Mouse (Mus musculus): ENCODE data around the gene Fnbp1. TPM values are rescaled to one million over a fixed set of nuclear protein-coding genes. Genes with fewer than 3 reads are reported as not detected.
"Not testable (repeated sequence)": the region's sequence is repeated elsewhere in the genome, so short reads cannot be mapped to it uniquely, and the experiment has no call there.

Gene Fnbp1
- 53.0 and 66.5 TPM in 2 replicates for total RNA-seq (2021)
- long read RNA-seq, experiment 1, full-length matches to known transcripts, result 4 of 11 reads
- long read RNA-seq, experiment 1, partial matches to known transcripts, result 0 of 11 reads
- long read RNA-seq, experiment 1, other reads (novel, unspliced or antisense), result 7 of 11 reads
- long read RNA-seq, experiment 2, full-length matches to known transcripts, result 2 of 10 reads
- long read RNA-seq, experiment 2, partial matches to known transcripts, result 3 of 10 reads
- long read RNA-seq, experiment 2, other reads (novel, unspliced or antisense), result 5 of 10 reads

- peak; percentile 93 for DNase-seq
These were observed at the start of gene Fnbp1 for GRCm38 (mm10) chr2:31141867-31142454. Fnbp1 (minus strand) TSS chr2:31142008.

DNA sequence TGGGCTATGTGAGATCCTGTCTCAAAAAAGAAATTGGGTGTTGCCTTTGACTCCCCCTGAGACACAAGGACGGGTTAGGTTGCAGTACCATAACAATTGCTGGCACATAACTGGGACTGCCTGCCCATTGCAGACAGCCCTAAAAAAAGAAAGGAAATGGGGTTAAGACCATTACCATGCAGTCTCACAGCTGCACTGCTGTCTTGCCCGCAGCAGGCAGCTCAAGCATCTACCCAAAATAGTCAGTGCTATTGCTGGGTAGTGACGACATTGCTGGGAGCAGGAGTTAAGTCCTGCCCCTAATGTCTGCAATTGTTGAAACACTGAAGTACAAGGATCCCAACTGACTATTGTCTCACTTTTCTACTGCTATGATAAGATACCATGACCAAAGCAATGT, 47.8 kb upstream of the Fnbp1 start:
- no peak for DNase-seq

DNA sequence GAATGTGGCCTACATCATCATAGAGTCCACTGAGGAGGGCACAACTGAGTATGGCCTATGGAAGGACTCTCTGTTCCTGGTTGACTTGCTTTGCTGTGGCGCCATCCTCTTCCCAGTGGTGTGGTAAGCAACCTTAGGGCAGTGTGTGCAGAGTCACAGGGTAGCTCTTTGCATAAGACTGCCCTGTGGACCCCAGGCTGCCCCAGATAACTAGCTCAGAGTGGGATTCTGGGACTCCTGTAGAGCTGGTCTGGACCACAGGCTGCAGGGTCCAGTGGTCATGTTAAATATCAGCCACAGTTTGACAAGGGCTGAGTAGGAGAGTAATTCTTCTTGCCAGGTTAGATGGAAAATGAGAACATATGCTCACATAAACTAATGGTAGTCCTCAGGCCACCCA, 46.9 kb upstream of the Fnbp1 start:
- no peak for DNase-seq

- DNase-seq, result peak; percentile 33
These were observed 42.0 kb upstream of the Fnbp1 start for GRCm38 (mm10) chr2:31183830-31184229.

- DNase-seq, result no peak
These were observed 41.0 kb upstream of the Fnbp1 start for GRCm38 (mm10) chr2:31182786-31183330.

- DNase-seq, result peak; percentile 59
These were observed 38.3 kb upstream of the Fnbp1 start for GRCm38 (mm10) chr2:31180081-31180551.

DNA sequence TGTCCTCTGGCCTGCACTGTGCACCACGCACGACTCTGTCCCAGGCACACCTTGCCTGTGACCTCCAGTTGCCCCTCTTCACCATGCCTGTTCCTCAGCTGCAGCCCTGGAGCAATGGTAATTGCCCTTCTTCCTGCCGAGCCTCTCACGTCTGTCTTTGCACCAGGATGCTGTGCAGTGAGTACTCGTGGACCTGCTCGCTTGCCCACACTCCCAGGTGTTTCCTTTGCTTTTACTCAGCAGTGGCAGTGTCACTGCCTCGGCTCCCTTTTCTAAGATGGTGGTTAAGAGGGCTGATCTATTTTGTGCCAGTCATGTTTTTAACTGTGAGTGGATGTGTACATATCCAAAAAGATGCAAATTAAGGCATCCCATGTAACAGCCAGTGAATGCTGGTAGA, 37.7 kb upstream of the Fnbp1 start:
- DNase-seq, result no peak

DNA sequence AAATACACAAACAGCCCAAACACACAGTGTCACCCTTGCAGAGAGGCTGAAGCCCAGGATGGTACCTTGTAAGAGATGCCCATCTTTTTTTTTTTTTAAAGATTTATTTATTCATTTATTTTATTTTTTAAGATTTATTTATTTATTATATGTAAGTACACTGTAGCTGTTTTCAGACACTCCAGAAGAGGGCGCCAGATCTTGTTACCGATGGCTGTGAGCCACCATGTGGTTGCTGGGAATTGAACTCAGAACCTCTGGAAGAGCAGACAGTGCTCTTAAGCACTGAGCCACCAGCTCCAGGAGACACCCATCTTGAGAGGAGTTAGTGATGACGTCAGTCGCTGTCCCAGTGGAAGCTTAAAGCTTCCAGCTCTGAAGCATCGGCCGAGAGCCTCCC, 36.8 kb upstream of the Fnbp1 start:
- DNase-seq, result peak; percentile 39

DNA sequence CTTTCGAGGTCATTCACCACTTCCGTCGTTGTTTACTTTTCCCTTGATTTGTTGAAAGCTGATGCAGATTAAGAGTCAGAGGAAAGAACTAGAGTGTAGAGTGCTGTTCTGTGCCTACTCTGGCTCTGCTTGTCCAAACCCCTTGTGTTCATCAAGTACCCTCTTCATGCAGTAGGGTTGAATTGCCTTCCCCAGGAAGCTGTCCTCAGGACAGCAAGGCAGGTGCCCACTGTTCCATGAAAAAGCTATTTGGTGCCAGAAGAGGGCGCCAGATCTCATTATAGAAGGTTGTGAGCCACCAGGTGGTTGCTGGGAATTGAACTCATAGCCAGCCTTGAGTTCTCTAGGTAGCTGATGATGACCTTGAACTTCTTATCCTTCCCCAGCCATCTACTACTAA, 31.5 kb upstream of the Fnbp1 start:
- DNase-seq, result no peak

- DNase-seq, result no peak
These were observed 30.7 kb upstream of the Fnbp1 start for GRCm38 (mm10) chr2:31172536-31172935.

GRCm38 (mm10) chr2:31172001-31172400, 30.2 kb upstream of the Fnbp1 start:
- DNase-seq, result no peak

GRCm38 (mm10) chr2:31170164-31170563, 28.4 kb upstream of the Fnbp1 start:
- DNase-seq, result no peak

DNA sequence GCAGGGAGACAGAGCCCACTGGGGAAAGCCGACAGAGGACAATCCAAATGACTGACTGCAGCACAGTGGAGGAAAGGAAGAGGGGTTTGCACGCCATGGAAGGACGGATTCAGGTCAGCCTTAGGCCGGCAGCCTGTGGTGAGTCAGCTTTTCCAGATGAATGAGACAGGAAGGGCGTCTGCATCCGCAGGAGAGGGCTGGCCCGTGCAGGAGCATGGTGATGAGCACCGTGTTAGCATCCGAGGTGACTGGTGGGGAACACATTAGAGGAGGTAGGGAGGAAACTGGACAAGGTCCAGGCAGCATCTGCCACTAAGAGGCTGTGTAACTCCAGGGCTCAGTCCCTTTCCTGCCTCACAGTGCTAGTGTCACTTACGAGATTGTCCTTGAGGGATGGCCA, 27.2 kb upstream of the Fnbp1 start:
- DNase-seq, result peak; percentile 65

GRCm38 (mm10) chr2:31167571-31167970, 25.8 kb upstream of the Fnbp1 start:
- not testable (repeated sequence) for DNase-seq

DNA sequence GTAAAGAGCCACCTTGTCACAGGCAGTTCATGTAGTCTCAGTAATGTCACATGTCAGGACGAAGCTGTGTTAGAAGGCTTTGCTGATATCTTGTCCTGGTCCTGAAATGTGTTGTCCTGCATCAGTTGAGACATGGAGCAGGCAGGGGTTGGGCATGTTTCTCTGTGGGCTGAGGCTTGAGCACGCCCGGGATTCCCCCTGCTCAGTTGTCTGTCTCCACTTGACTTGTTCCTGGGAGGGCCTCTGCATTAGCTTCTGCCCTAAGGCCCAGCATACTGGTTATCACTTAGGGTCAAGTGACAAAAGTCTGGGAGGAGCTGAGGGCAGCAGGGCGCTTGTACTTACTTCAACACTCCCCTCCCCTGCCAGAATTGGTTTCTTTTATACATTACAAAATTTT, 23.7 kb upstream of the Fnbp1 start:
- no peak for DNase-seq

- DNase-seq, result peak; percentile 56
These were observed 23.1 kb upstream of the Fnbp1 start for GRCm38 (mm10) chr2:31164841-31165455.

DNA sequence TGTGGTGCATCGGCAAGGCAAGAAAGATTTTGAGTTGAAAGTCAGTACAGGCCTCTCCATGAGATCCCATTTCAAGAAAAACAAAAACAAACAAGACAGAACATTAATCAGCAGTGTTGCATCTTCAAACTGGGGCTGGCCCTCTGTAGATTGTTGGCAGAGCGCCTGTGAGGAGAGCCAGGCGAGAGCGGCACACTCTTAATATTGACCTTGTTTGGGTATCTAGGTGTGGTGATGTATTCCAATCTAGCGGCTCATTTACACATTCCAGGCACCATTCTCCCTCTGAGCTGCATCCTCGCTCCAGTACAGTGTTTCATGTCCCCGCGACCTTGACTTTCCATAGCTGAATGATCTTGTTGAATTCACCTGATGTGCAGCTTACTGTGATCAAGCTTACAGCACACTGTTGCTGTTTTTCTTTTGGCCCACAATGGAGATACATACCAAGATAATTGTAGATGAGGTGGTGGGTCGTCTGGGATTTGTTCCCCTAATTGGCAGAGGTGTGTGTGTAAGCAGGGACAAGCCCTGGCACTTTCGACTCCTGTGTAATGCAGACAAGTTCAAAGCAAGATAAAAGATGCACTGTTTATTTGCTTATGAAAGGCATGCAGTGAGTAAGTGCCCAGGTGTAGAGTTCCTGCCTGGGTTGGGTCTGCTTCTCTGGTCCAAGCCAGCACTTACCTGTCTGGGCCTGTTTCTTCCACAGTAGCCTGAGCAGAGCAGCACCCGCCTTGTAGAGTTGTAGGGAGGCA, 21.7 kb upstream of the Fnbp1 start:
- peak; percentile 44 for DNase-seq

GRCm38 (mm10) chr2:31161620-31162019, 19.8 kb upstream of the Fnbp1 start:
- no peak for DNase-seq

- DNase-seq, result no peak
These were observed 18.5 kb upstream of the Fnbp1 start for GRCm38 (mm10) chr2:31160147-31160920.

- no peak for DNase-seq
These were observed 15.0 kb upstream of the Fnbp1 start for GRCm38 (mm10) chr2:31156846-31157245.

DNA sequence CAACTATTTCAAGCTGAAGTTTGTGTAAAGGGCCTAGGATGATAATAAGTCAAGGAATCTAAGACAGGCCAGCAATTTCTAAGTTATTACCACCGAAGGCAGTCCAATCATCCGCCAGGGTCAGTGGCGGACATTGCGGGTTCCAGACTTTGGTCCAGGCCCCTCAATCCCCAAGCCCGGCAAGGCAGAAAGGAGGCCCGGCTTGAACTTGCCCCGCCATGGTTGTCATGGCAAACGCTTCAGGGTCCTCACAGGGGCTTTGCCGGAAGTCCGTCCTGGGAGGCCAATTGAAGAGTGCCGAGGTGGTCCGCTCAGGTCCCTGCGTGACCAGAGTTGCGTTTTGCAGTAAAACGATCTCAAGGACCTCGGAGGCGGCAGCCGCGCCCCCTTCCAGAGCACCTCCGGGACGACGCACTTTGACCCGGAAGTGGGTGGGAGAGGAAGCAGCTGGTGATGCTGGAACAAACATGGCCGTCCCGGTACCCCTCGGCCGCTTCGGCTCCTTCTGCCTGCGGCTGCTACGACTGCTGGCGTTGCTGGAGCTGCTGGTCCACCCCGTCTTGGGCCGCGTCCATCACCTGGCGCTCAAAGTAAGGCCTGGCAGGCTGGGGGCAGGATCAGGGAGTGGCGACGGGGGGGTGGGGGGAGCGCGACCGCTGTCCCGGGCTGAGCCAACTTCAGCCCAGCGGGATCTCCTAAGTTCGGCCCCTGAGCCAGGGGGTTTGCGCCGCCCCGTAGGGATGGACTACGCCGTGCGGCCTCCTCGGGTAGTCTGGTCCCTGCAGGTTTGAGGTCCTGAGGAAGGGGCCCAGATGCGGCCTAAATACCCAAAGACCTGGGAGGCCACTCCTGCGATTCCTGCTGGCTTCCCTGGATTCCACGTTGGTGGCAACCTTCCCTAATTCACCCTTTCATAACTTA, 10.3 kb upstream of the Fnbp1 start, which contains the start of gene Gpr107:
Gene Gpr107 (plus strand): TSS at position 425 of the 921 bp plus-strand sequence.
- peak; percentile 93 for DNase-seq
